Mouse (Mus musculus) lung, adult 2 months (tissue): Measurements from ENCODE around the gene Eif2ak3. TPM values are rescaled to one million over a fixed set of nuclear protein-coding genes. Genes with fewer than 3 reads are reported as not detected.

Experiments used
- DNase-seq: peaks from one replicate; pipeline ENCODE4 v3.0.0; 2022
- H3K4me1 ChIP-seq: fragments of 200-500 bp; 2 replicates; pipeline ENCODE4 v1.6.1; 2011; ENCODE audit warnings: low read length; ENCODE audit not compliant: control insufficient read depth, insufficient read depth
- H3K4me3 ChIP-seq: fragments of 200-500 bp; replicated peaks from 2 replicates; pipeline ENCODE3; 2011; ENCODE audit warnings: low read depth, mild to moderate bottlenecking, control low read depth, low read length; ENCODE audit errors: extremely low read depth
- CTCF ChIP-seq: fragments of 200-500 bp; IDR thresholded peaks from 2 replicates; pipeline ENCODE4 v1.5.1; 2011; ENCODE audit warnings: mild to moderate bottlenecking, low read length, control low read depth; ENCODE audit not compliant: insufficient read depth
- POLR2A ChIP-seq: fragments of 200-500 bp; IDR thresholded peaks from 2 replicates; pipeline ENCODE4 v1.6.1; 2011; ENCODE audit warnings: low read depth, mild to moderate bottlenecking, control low read depth, low read length, borderline replicate concordance; ENCODE audit errors: extremely low read depth
- WGBS: fragments of 180-500 bp; shearing (Covaris S2); methylation state at CpG from one replicate; pipeline ENCODE4 v1.1.7; 2018; 5-methylcytosine and 5-hydroxymethylcytosine counted together
- polyA plus RNA-seq: library from polyadenylated mRNA; depleted of rRNA; stranded (reverse); fragments of >200 nt; gene quantifications from 2 replicates; pipeline ENCODE4 v1.2.3, GENCODE M21; 2012; rRNA removed

Gene Eif2ak3
- 12.6 and 14.8 TPM in 2 replicates for polyA plus RNA-seq

DNA sequence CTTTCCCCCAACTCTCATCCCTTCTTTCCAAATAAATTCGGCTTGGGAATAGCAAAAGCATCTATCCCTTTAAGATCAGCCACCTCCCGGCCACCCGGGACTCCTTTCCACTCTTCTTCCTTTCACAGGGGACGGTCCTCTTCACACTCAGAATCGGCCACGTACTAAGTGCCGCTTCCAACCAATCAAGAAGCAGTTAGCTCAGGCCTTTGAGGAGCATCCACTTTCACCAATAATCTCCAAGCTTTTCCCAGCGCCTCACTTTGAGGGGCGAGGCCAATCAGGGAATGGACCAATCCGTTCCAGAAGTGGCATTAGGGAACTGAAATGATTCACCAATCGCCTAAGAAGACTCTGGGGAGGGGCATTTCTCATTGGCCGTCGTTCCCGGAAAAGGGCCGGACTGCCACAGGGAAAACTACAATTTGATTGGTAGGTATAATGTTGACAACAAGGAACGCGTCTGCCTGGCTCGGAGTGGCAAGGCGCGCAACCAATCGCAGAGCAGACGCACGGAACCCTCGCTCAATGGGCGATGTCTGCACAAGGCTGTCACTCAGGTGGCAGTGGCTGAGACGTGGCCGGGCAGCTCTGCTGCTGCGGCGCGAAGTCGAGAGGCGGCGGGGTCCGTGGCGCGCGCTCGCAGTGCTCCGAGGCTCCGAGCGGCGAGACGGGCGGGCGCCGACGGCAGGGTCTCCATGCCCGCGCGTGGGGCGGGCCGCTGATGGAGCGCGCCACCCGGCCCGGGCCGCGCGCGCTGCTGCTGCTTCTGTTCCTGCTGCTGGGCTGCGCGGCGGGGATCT is at the start of gene Eif2ak3:
Gene Eif2ak3, plus strand, starts transcription at position 514 of the 803 bp plus-strand sequence.
- TF ChIP-seq POLR2A (peak; percentile 97; the same call in 1 of the 2 replicates), CTCF (no peak)
- WGBS, result under 1% methylated on average over 63 of the region's 63 CpGs

DNA sequence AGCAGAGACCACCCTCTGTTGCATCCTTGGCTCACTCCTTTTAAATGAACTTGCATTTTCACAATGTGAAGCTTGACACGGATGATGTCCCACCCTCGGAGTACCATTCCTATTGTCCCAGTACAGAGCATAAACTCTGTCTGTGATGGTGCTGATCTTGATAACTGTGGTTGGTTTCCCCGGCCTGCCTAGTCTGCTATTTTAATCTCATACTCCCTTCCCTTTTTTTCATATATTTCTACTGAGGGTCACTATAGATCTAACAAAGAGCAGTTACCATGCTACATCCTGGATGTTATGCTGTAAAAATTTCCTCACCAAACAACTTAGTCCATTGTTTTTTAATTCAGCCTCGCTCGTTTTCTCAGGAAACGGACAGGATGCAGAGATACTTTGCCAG is 47.4 kb upstream of the Eif2ak3 start:
- H3K4me1 ChIP-seq, result no peaks in the 10 kb centered on the region
- H3K4me3 ChIP-seq, result no peak overlapping the region
- WGBS, result 49% methylated on average over 6 of the region's 6 CpGs
- TF ChIP-seq POLR2A (no peak), CTCF (no peak)
- no peak for DNase-seq

More for the DNA sequence above, at the start of gene Eif2ak3:
- DNase-seq, result peak; percentile 98
- H3K4me1 ChIP-seq, result peaks cover 20% of the 10 kb centered on the region
- H3K4me3 ChIP-seq, result peak within 1 kb of the TSS; percentile 84

DNA sequence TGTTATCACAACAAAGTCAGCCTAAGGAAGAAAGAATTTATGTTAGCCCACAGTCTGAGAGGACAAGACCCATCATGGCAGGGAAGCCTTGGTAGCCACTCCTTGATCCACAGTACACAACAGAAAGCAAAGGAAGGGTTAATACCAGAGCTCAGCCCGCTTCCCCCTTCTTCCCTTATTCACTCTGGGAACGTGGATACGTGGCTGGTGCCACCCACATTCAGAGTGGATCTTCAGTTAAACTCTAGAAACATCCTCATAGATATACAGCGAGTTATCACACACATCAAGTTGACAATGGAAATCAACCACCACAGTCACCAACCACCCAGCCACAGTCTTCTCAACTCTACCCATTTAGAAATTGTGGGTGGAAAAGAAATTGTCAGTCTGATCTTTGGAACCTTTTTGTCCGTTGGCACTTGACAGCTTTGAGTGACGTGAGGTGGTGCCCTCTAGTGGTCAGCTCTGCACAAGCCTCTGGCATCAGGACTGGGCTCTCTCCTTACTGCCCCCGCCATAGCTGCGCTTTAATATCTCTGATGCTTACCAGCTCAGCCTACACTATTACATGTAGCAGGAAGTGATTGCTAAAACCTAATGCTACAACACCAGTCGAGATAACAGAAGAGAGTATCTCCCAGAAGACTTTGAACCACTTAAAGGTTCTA is 46.6 kb upstream of the Eif2ak3 start:
- 14% methylated on average over 9 of the region's 9 CpGs for WGBS
- Histone ChIP-seq H3K4me3 (no peak overlapping the region), H3K4me1 (no peaks in the 10 kb centered on the region)
- DNase-seq, result peak; percentile 69
- TF ChIP-seq POLR2A (no peak), CTCF (peak; percentile 95)

DNA sequence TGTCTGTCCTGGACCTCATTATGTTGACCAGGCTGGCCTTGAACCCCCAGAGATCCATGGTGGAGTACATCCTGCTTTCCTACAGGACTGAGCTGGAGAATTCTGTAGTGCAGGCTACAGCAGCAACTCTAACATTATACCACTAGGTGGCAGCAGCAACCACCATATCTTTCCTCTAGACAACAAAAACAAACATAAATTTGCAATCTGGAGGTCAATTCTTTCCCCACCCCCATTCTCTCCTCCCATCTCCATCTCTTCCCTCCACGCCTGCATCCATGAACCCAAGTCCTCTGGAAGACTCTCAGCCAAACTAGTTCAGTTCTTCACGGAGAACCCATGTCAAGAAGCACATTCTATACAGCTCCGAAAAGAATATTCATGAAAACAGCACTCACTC is 39.7 kb upstream of the Eif2ak3 start:
- Histone ChIP-seq H3K4me3 (no peak overlapping the region), H3K4me1 (no peaks in the 10 kb centered on the region)
- 33% methylated on average over 3 of the region's 3 CpGs for WGBS
- peak; percentile 18; the same call in 1 of the 2 replicates for TF ChIP-seq CTCF
- no peak for TF ChIP-seq POLR2A
- no peak for DNase-seq

DNA sequence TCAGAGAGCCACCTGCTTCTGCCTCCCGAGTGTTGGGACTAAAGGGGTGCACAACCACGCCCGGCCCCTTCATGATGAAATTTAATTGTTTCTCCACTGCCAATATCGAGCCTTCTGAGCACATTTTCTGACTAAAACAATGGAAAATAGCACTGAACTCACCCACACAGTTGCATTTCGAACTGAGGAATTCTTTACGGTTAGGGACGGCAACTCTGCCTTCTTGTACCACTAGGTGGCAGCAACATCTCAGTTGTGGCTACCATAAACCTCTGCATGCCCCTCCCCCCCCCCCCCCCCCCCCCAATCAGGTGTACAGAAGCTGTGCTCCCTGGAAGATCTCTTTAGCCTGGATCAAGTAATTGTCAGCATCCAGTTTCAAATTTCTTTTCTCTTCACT is 39.0 kb upstream of the Eif2ak3 start:
- peak; percentile 60 for DNase-seq
- H3K4me3 ChIP-seq, result no peak overlapping the region
- TF ChIP-seq CTCF (peak; percentile 59), POLR2A (no peak)
- no peaks in the 10 kb centered on the region for H3K4me1 ChIP-seq
- WGBS, result 13% methylated on average over 7 of the region's 7 CpGs

DNA sequence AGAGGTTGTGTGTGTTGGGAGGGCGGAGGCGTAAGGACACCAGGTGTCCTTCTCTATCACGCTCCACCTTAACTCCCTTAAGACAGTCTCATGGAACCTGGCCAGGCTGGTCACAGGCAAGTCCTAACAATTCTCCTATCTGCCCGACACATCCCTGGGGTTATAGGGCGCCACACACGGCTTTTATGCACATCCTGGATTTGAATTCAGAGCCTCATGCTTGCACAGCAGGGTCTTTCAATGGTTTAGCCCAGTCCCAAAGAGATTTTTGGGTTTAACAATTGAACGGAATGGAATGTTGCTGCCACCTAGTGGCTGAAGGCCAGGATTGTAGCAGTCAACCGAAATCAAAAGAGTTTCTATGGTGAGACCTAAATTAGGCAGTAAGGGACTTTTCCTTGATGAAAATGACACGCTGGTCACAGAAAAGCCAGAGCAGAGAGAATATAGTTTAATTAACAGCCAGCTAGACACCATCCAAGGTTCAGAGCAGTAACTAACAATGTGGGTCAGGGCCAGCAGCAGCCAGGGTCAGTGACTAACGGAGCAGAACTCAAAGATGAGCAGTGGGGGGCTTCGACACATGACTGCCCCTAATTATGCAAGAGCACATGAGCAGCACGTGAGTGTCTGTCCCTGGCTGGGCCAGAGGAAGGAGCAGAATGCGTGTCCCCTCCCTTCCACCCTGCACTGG is 38.3 kb upstream of the Eif2ak3 start:
- Histone ChIP-seq H3K4me3 (no peak overlapping the region), H3K4me1 (no peaks in the 10 kb centered on the region)
- TF ChIP-seq POLR2A (no peak), CTCF (no peak; the same call in 1 of the 2 replicates)
- 15% methylated on average over 13 of the region's 13 CpGs for WGBS
- peak; percentile 66 for DNase-seq

DNA sequence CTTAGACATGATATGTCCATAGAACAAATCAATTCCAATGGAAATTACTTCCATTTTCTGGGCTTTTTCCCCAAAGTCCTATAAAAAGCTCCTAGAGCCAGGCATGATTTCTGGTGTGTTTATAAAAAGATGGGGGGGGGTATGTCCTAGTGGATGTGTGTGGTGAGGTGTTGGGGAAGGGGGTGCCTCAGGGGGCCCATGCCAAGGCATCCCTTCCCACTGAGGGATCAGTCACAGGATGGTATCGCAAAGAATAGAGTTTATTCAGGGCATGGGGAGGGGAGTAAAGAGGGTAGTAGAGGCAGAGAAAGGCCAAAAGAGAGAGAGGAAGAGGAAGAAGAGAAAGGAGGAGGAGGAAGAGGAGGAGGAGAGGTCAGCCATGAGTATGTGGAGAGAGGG is 37.8 kb upstream of the Eif2ak3 start:
- DNase-seq, result no peak
- TF ChIP-seq CTCF (no peak), POLR2A (no peak)
- WGBS, result 56% methylated on average over 1 of the region's 1 CpGs

DNA sequence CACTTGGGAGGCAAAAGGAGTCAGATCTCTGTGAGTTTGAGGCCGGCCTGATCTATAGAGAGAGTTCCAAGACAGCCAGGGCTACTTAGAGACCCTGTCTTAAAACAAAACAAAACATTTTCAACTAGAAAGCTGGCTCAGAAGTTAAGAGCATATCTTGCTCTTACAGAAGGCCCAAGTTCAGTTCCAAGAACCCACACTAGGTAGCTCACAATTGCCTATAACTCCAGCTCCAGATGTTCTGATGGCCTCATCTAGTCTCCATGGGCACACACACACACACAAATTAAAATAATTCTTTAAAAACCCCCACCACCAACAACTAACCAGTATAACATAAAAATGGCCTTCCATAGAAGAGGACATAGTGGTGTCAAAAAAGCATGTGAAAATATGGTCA is 33.8 kb upstream of the Eif2ak3 start:
- Histone ChIP-seq H3K4me1 (no peaks in the 10 kb centered on the region), H3K4me3 (no peak overlapping the region)
- 97% methylated on average over 1 of the region's 1 CpGs for WGBS
- DNase-seq, result no peak
- TF ChIP-seq POLR2A (no peak), CTCF (no peak)

More for the DNA sequence above, 37.8 kb upstream of the Eif2ak3 start:
- Histone ChIP-seq H3K4me3 (no peak overlapping the region), H3K4me1 (no peaks in the 10 kb centered on the region)

DNA sequence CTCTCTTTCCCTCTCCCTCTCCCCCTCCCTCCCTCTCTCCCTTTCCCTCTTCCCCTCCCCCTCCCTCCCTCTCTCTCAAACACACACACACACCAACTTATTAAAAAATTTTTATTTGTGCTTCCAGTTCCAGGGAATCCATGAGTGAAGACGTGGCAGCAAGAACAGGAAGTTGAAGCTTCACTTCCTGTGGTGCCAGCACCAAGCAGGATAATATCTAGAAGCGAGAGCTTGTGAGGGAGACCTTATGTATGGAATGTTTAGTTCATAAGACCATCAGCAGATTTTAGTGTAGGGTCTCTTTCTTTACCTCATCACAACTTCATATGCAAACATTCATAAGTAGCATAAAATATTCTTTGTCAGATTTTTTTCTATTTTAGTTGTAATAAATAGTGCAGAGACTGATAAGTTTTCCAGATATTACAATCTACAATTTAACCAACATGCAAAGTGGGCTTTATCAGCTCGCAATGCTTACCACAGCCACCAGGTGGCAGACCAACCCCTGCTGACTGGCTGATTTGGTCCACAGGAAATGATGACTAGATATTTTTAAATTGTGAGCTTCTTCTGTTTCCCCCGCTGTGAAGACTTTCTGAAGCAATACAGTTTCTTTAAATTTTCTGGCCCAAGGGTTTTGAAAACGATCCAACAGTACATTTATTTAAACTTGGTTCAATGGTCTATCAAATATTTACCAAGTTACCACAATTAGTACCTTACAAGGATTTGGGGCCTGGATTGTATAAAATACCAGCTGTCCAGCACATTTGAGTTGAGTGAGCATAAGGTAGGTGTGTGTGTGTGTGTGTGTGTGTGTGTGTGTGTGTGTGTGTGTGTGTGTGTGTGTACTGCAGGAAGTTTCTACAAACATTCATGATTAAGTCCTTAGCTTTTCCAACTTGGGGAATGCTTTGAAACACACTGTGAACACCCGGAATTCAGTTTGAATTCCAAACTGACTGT is 32.5 kb upstream of the Eif2ak3 start:
- H3K4me3 ChIP-seq, result no peak overlapping the region
- 6% methylated on average over 6 of the region's 6 CpGs for WGBS
- DNase-seq, result peak; percentile 78

More for the DNA sequence above, 32.5 kb upstream of the Eif2ak3 start:
- no peak for TF ChIP-seq POLR2A
- peak; percentile 98 for TF ChIP-seq CTCF
- H3K4me1 ChIP-seq, result no peaks in the 10 kb centered on the region
